In the genomic region with DNA sequence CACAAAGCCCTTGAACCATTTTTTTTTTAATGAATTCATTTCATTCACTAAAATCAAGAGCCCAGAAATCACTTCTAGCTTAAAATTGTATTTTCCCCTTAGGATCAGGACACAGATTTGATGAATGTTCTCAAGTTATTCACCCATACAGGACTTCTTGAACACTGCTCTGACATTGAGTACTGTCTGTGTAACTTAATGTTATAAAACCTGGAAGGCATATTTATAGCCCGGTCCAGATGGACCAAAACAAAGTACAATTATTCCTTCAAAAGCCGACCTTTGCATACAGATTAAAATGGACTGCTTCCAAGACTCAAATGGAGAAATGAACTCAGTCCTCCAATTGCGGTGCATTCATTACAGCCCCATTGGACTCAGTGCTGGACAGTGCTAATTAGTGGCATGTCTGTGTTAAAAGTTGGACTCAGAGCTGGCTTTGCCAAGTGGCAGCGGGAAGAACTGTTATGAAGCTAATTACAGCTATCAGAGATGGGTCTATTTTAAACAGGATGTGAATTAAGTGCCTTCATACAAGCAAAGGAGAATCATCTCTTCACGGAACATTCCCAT, we compare ENCODE assay signal across 13 mouse cellular contexts.
DNase-seq lines count a peak whose midpoint lies in the region; ATAC-seq and TF ChIP-seq lines count a peak whose summit lies in the region.
"Had no signal": no experiment of that assay in that cellular context is flagged by ENCODE, and none has a peak within 500 bp of the region (broad histone marks: within the 10 kb centered on the region; RNA-seq: fewer than 3 reads in every experiment).

No protein-coding gene starts in this region.

- H3K27ac ChIP-seq in hindbrain, embryonic 13.5 days: no peak overlapping the region
- no peak overlapping the region for H3K27ac ChIP-seq in hindbrain, embryonic 10.5 days
- no peak overlapping the region for H3K27ac ChIP-seq in hindbrain, embryonic 15.5 days (replicated peaks)
- no peak overlapping the region for H3K27ac ChIP-seq in midbrain, embryonic 14.5 days (replicated peaks; ENCODE audit: low read depth, low read length)
- H3K27ac ChIP-seq in limb, embryonic 10.5 days: no peak overlapping the region
- H3K27ac ChIP-seq: limb, embryonic 12.5 days; stomach, postnatal 0 days had no signal

- peaks cover 7% of the 10 kb centered on the region; the same call in 1 of the 2 replicates for H3K4me1 ChIP-seq in hindbrain, embryonic 13.5 days (replicated peaks)
- peaks cover 9% of the 10 kb centered on the region for H3K4me1 ChIP-seq in hindbrain, embryonic 10.5 days (replicated peaks)
- peaks cover 5% of the 10 kb centered on the region; the same call in 1 of the 2 replicates for H3K4me1 ChIP-seq in hindbrain, embryonic 15.5 days (replicated peaks)
- peaks cover 7% of the 10 kb centered on the region; the same call in 1 of the 2 replicates for H3K4me1 ChIP-seq in midbrain, embryonic 14.5 days (ENCODE audit: control insufficient read depth, insufficient read depth, low read length)
- no peaks in the 10 kb centered on the region for H3K4me1 ChIP-seq in limb, embryonic 10.5 days
- H3K4me1 ChIP-seq: limb, embryonic 12.5 days had no signal

- no peak overlapping the region for H3K9ac ChIP-seq in hindbrain, embryonic 13.5 days
- no peak overlapping the region for H3K9ac ChIP-seq in hindbrain, embryonic 15.5 days
- H3K9ac ChIP-seq in midbrain, embryonic 14.5 days (replicated peaks; ENCODE audit: low read length): no peak overlapping the region
- H3K9ac ChIP-seq: limb, embryonic 12.5 days had no signal

- DNase-seq in hindbrain, embryonic 10.5 days (ENCODE audit: low spot score): no peak
- DNase-seq in brain, embryonic 14.5 days (ENCODE audit: low read depth): peak; percentile 92
- peak; percentile 17 for DNase-seq in midbrain, embryonic 14.5 days
- DNase-seq in limb, embryonic 10.5 days (ENCODE audit: low spot score): no peak
- no peak for DNase-seq in gastrocnemius, postnatal 14 days
- DNase-seq in spleen, postnatal 36 days (ENCODE audit: low spot score in 2 of 2): no peak
- DNase-seq: heart, adult 11 months; lung, postnatal 36 days had no signal

- ATAC-seq in hindbrain, embryonic 13.5 days (ENCODE audit: low FRiP score): peak; percentile 75; the same call in 1 of the 2 replicates
- ATAC-seq in hindbrain, embryonic 15.5 days (ENCODE audit: low FRiP score, low read depth): peak; percentile 66; the same call in 1 of the 2 replicates
- ATAC-seq in midbrain, embryonic 14.5 days (ENCODE audit: low FRiP score, low TSS enrichment): peak; percentile 29; the same call in 1 of the 2 replicates
- ATAC-seq: inflammation-experienced regulatory T-cells, adult 6 months had no signal

- intact Hi-C loops in gastrocnemius, postnatal 14 days (cut with DNase I; ENCODE audit: low total_unique reads): no loop called here

- no peaks in the 10 kb centered on the region for H3K27me3 ChIP-seq in hindbrain, embryonic 13.5 days
- H3K27me3 ChIP-seq in hindbrain, embryonic 10.5 days (ENCODE audit: insufficient read depth, poor library complexity, severe bottlenecking): no peaks in the 10 kb centered on the region
- H3K27me3 ChIP-seq in hindbrain, embryonic 15.5 days: no peaks in the 10 kb centered on the region
- H3K27me3 ChIP-seq in midbrain, embryonic 14.5 days (ENCODE audit: control insufficient read depth, insufficient read depth, low read length): no peaks in the 10 kb centered on the region
- H3K27me3 ChIP-seq in limb, embryonic 10.5 days (ENCODE audit: low read depth, poor library complexity, severe bottlenecking): no peaks in the 10 kb centered on the region
- H3K27me3 ChIP-seq: limb, embryonic 12.5 days had no signal

- TF ChIP-seq POLR2A in brain, embryonic 14.5 days (IDR thresholded peaks at IDR 0.05; ENCODE audit: borderline replicate concordance, extremely low read depth, insufficient read depth, insufficient read length, poor library complexity, severe bottlenecking): no peak

- no peak overlapping the region for H3K4me2 ChIP-seq in hindbrain, embryonic 13.5 days
- no peak overlapping the region for H3K4me2 ChIP-seq in hindbrain, embryonic 15.5 days
- no peak overlapping the region for H3K4me2 ChIP-seq in midbrain, embryonic 14.5 days (ENCODE audit: low read length)
- H3K4me2 ChIP-seq: limb, embryonic 12.5 days had no signal

- H3K36me3 ChIP-seq in hindbrain, embryonic 13.5 days: no peaks in the 10 kb centered on the region
- no peaks in the 10 kb centered on the region for H3K36me3 ChIP-seq in hindbrain, embryonic 10.5 days
- no peaks in the 10 kb centered on the region for H3K36me3 ChIP-seq in hindbrain, embryonic 15.5 days
- H3K36me3 ChIP-seq in midbrain, embryonic 14.5 days (ENCODE audit: control insufficient read depth, insufficient read depth, low read length): no peaks in the 10 kb centered on the region
- no peaks in the 10 kb centered on the region for H3K36me3 ChIP-seq in limb, embryonic 10.5 days
- H3K36me3 ChIP-seq: limb, embryonic 12.5 days had no signal

- 70% methylated on average over 5 of the region's 5 CpGs for WGBS in hindbrain, embryonic 13.5 days
- 91% methylated on average over 5 of the region's 5 CpGs for WGBS in hindbrain, embryonic 10.5 days
- 56% methylated on average over 5 of the region's 5 CpGs for WGBS in hindbrain, embryonic 15.5 days
- 80% methylated on average over 5 of the region's 5 CpGs for WGBS in midbrain, embryonic 14.5 days
- WGBS in limb, embryonic 10.5 days: 91% methylated on average over 5 of the region's 5 CpGs

- H3K9me3 ChIP-seq in hindbrain, embryonic 13.5 days: no peaks in the 10 kb centered on the region
- H3K9me3 ChIP-seq in hindbrain, embryonic 10.5 days: no peaks in the 10 kb centered on the region
- H3K9me3 ChIP-seq in hindbrain, embryonic 15.5 days: no peaks in the 10 kb centered on the region
- H3K9me3 ChIP-seq in midbrain, embryonic 14.5 days (ENCODE audit: control insufficient read depth, low read length): no peaks in the 10 kb centered on the region
- H3K9me3 ChIP-seq in limb, embryonic 10.5 days (replicated peaks): no peaks in the 10 kb centered on the region
- H3K9me3 ChIP-seq: limb, embryonic 12.5 days had no signal

- no peak overlapping the region for H3K4me3 ChIP-seq in hindbrain, embryonic 13.5 days
- no peak overlapping the region for H3K4me3 ChIP-seq in hindbrain, embryonic 10.5 days
- no peak overlapping the region for H3K4me3 ChIP-seq in hindbrain, embryonic 15.5 days
- H3K4me3 ChIP-seq in midbrain, embryonic 14.5 days (replicated peaks; ENCODE audit: low read depth, low read length): no peak overlapping the region
- no peak overlapping the region for H3K4me3 ChIP-seq in limb, embryonic 10.5 days
- H3K4me3 ChIP-seq: limb, embryonic 12.5 days had no signal

- TF ChIP-seq CTCF in brain, embryonic 14.5 days (IDR thresholded peaks at IDR 0.05; ENCODE audit: borderline replicate concordance, extremely low read depth, insufficient read depth, insufficient read length): 0 out of 2 replicates have a peak, but pooled peaks have one; percentile 7

Comparison
In these comparisons a context has a peak if more than half of its experiments do, and no peak if none do; other contexts are left out.
1. DNase-seq: peak in brain, embryonic 14.5 days (single experiment) and midbrain, embryonic 14.5 days (single experiment); none in hindbrain, embryonic 10.5 days (single experiment), limb, embryonic 10.5 days (single experiment), gastrocnemius, postnatal 14 days (single experiment) and spleen, postnatal 36 days (0 of 2).
2. Peak in every context shown above with its lines, with median percentiles within 50 percentile points of each other: ATAC-seq.